Mouse (Mus musculus) kidney, adult 11 months (tissue): ENCODE data around the gene Oxa1l.

Source experiments
- DNase-seq: peaks from one replicate; pipeline ENCODE4 v3.0.0; 2022

Oxa1l gene

GRCm38 (mm10) chr14:54412000-54412576, 51.5 kb downstream of the Oxa1l start:
- no peak for DNase-seq

GRCm38 (mm10) chr14:54412629-54413170, 52.1 kb downstream of the Oxa1l start:
- DNase-seq: peak; percentile 51

GRCm38 (mm10) chr14:54413877-54414700, 53.5 kb downstream of the Oxa1l start:
- peak; percentile 74 for DNase-seq

- DNase-seq: no peak
Observed at GRCm38 (mm10) chr14:54415241-54416020, 54.8 kb downstream of the Oxa1l start.

GRCm38 (mm10) chr14:54416229-54416775, 55.7 kb downstream of the Oxa1l start:
- DNase-seq: no peak

- no peak for DNase-seq
Observed at GRCm38 (mm10) chr14:54416830-54417229, 56.2 kb downstream of the Oxa1l start.

GRCm38 (mm10) chr14:54417623-54418081, 57.0 kb downstream of the Oxa1l start, which contains the start of gene Slc7a7:
Gene Slc7a7 (minus strand): TSS chr14:54417780.
- no peak for DNase-seq
